Mouse (Mus musculus) adrenal gland, postnatal 36 days (tissue): ENCODE data around the gene Nmb. TPM values are rescaled to one million over a fixed set of nuclear protein-coding genes. Genes with fewer than 3 reads are reported as not detected.

Experiments used
- DNase-seq, 2 experiments: peaks; one replicate each; pipeline ENCODE4 v3.0.0; 2021; ENCODE audit warnings: mixed read lengths in 1 of 2
- total RNA-seq, 2 experiments: library from RNA; stranded (reverse); gene quantifications; 2 replicates each; pipeline ENCODE4 v1.2.3; 2021

Nmb gene
- total RNA-seq, 2 experiments from 2014 or later, result 2.6 to 3.3 TPM

DNA sequence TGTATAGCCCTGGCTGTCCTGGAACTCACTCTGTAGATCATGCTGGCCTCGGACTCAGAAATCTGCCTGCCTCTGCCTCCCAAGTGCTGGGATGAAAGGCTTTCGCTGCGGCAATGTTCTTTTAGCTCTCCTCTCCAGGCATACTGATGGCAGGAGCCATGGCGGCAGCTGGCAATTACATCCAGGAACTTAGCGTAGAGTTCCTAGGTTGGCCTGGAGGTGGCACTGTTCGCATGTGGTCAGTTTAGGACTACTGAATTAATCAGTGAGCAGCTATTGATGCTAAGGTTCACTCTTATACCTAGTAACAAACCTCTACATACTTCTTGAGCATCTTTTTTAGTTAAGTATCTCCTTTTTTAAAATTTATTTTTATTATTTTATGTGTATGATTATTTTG lies 47.7 kb downstream of the Nmb start:
- DNase-seq, result peak; percentile 87 to 88

- DNase-seq, result no peak
Observed at GRCm38 (mm10) chr7:80855316-80855715, 49.6 kb downstream of the Nmb start.

GRCm38 (mm10) chr7:80853218-80853617 lies 51.7 kb downstream of the Nmb start:
- DNase-seq, result no peak

Other genes starting within 250 kb of the Nmb start
- 10 to 100 TPM; 25.0 to 31.2 TPM for gene Crtc3, start 216.2 kb downstream of the Nmb start, total RNA-seq
- 100 to 1,000 TPM in 1 of 2 experiments, 10 to 100 TPM in 1; 95.5 to 114 TPM for gene Iqgap1, start 79.1 kb downstream of the Nmb start, total RNA-seq
- 1 to 10 TPM; 4.7 to 6.2 TPM for gene Zscan2, start 44.2 kb downstream of the Nmb start, total RNA-seq
- 10 to 100 TPM; 16.1 to 17.2 TPM for gene Wdr73, start 3.8 kb downstream of the Nmb start, total RNA-seq
- gene Sec11a, start 42.7 kb upstream of the Nmb start, total RNA-seq, result 100 to 1,000 TPM; 100 to 116 TPM
- gene Zfp592, start 88.6 kb upstream of the Nmb start, total RNA-seq, result 10 to 100 TPM; 21.9 to 34.3 TPM
- under 1 TPM; 0.23 to 0.26 TPM for gene Alpk3, start 152.5 kb upstream of the Nmb start, total RNA-seq
- under 1 TPM; 0.13 to 0.17 TPM for gene Slc28a1, start 209.7 kb upstream of the Nmb start, total RNA-seq